Mouse (Mus musculus): Measurements from ENCODE around the gene Slc7a1. TPM values are rescaled to one million over a fixed set of nuclear protein-coding genes. Genes with fewer than 3 reads are reported as not detected.

The Slc7a1 gene
- polyA plus RNA-seq, 1 experiment from 2014 or later = 39.0 TPM

- ATAC-seq = no peak
- H3K9ac ChIP-seq (ENCODE audit: low read depth, low read length) = no peak overlapping the region
- H3K4me1 ChIP-seq (ENCODE audit: control insufficient read depth, insufficient read depth, low read depth, low read length) = peaks cover 5% of the 10 kb centered on the region; the same call in 1 of the 2 replicates
- no peak overlapping the region for H3K4me2 ChIP-seq (ENCODE audit: low read length)
- no peaks in the 10 kb centered on the region for H3K36me3 ChIP-seq (ENCODE audit: control insufficient read depth, insufficient read depth, low read length)
- 66% methylated on average over 8 of the region's 8 CpGs for WGBS
- H3K27ac ChIP-seq (ENCODE audit: low read depth, low read length) = no peak overlapping the region
- no peak overlapping the region for H3K4me3 ChIP-seq (ENCODE audit: low read length)
- no peaks in the 10 kb centered on the region for H3K27me3 ChIP-seq (replicated peaks; ENCODE audit: control insufficient read depth, insufficient read depth, low read length)
- H3K9me3 ChIP-seq (ENCODE audit: control insufficient read depth, low read length) = no peaks in the 10 kb centered on the region
Observed at GRCm38 (mm10) chr5:148354536-148354935, 45.2 kb downstream of the Slc7a1 start.

GRCm38 (mm10) chr5:148353429-148353828 is 46.3 kb downstream of the Slc7a1 start:
- Histone ChIP-seq H3K36me3 (ENCODE audit: control insufficient read depth, insufficient read depth, low read length) (no peaks in the 10 kb centered on the region), H3K27ac (ENCODE audit: low read depth, low read length) (no peak overlapping the region), H3K27me3 (replicated peaks; ENCODE audit: control insufficient read depth, insufficient read depth, low read length) (no peaks in the 10 kb centered on the region), H3K9me3 (ENCODE audit: control insufficient read depth, low read length) (no peaks in the 10 kb centered on the region), H3K9ac (ENCODE audit: low read depth, low read length) (no peak overlapping the region), H3K4me3 (ENCODE audit: low read length) (no peak overlapping the region), H3K4me2 (ENCODE audit: low read length) (no peak overlapping the region), H3K4me1 (ENCODE audit: control insufficient read depth, insufficient read depth, low read depth, low read length) (peaks cover 8% of the 10 kb centered on the region)
- 79% methylated on average over 16 of the region's 16 CpGs for WGBS
- ATAC-seq = no peak

- WGBS = 62% methylated on average over 15 of the region's 15 CpGs
- Histone ChIP-seq H3K4me3 (ENCODE audit: low read length) (no peak overlapping the region), H3K36me3 (ENCODE audit: control insufficient read depth, insufficient read depth, low read length) (0 out of 2 replicates have a peak, but pooled peaks cover 2% of the 10 kb centered on the region), H3K27me3 (replicated peaks; ENCODE audit: control insufficient read depth, insufficient read depth, low read length) (no peaks in the 10 kb centered on the region), H3K9me3 (ENCODE audit: control insufficient read depth, low read length) (no peaks in the 10 kb centered on the region), H3K4me1 (ENCODE audit: control insufficient read depth, insufficient read depth, low read depth, low read length) (peaks cover 8% of the 10 kb centered on the region), H3K4me2 (ENCODE audit: low read length) (no peak overlapping the region), H3K9ac (ENCODE audit: low read depth, low read length) (no peak overlapping the region), H3K27ac (ENCODE audit: low read depth, low read length) (peak overlapping the region; percentile 2; the same call in 1 of the 2 replicates)
- ATAC-seq = peak; percentile 54
Observed at GRCm38 (mm10) chr5:148349327-148350011, 50.2 kb downstream of the Slc7a1 start.

GRCm38 (mm10) chr5:148348153-148348552 is 51.6 kb downstream of the Slc7a1 start:
- ATAC-seq = no peak; the same call in 1 of the 2 replicates

GRCm38 (mm10) chr5:148346543-148346942 is 53.2 kb downstream of the Slc7a1 start:
- ATAC-seq = no peak
- H3K27me3 ChIP-seq (replicated peaks; ENCODE audit: control insufficient read depth, insufficient read depth, low read length) = no peaks in the 10 kb centered on the region
- WGBS = 81% methylated on average over 8 of the region's 8 CpGs
- no peak overlapping the region for H3K9ac ChIP-seq (ENCODE audit: low read depth, low read length)
- peaks cover 12% of the 10 kb centered on the region for H3K4me1 ChIP-seq (ENCODE audit: control insufficient read depth, insufficient read depth, low read depth, low read length)
- H3K36me3 ChIP-seq (ENCODE audit: control insufficient read depth, insufficient read depth, low read length) = 0 out of 2 replicates have a peak, but pooled peaks cover 2% of the 10 kb centered on the region
- H3K9me3 ChIP-seq (ENCODE audit: control insufficient read depth, low read length) = no peaks in the 10 kb centered on the region
- no peak overlapping the region for H3K4me2 ChIP-seq (ENCODE audit: low read length)
- no peak overlapping the region for H3K27ac ChIP-seq (ENCODE audit: low read depth, low read length)
- H3K4me3 ChIP-seq (ENCODE audit: low read length) = no peak overlapping the region

More at GRCm38 (mm10) chr5:148348153-148348552, 51.6 kb downstream of the Slc7a1 start:
- no peaks in the 10 kb centered on the region for H3K27me3 ChIP-seq (replicated peaks; ENCODE audit: control insufficient read depth, insufficient read depth, low read length)
- no peak overlapping the region for H3K4me2 ChIP-seq (ENCODE audit: low read length)
- H3K4me1 ChIP-seq (ENCODE audit: control insufficient read depth, insufficient read depth, low read depth, low read length) = peaks cover 8% of the 10 kb centered on the region
- no peaks in the 10 kb centered on the region for H3K9me3 ChIP-seq (ENCODE audit: control insufficient read depth, low read length)
- 63% methylated on average over 8 of the region's 8 CpGs for WGBS
- H3K27ac ChIP-seq (ENCODE audit: low read depth, low read length) = no peak overlapping the region
- H3K36me3 ChIP-seq (ENCODE audit: control insufficient read depth, insufficient read depth, low read length) = 0 out of 2 replicates have a peak, but pooled peaks cover 2% of the 10 kb centered on the region
- H3K9ac ChIP-seq (ENCODE audit: low read depth, low read length) = no peak overlapping the region
- H3K4me3 ChIP-seq (ENCODE audit: low read length) = no peak overlapping the region

GRCm38 (mm10) chr5:148344374-148344773 is 55.3 kb downstream of the Slc7a1 start:
- Histone ChIP-seq H3K36me3 (ENCODE audit: control insufficient read depth, insufficient read depth, low read length) (0 out of 2 replicates have a peak, but pooled peaks cover 2% of the 10 kb centered on the region), H3K4me1 (ENCODE audit: control insufficient read depth, insufficient read depth, low read depth, low read length) (peaks cover 7% of the 10 kb centered on the region), H3K27ac (ENCODE audit: low read depth, low read length) (no peak overlapping the region), H3K9me3 (ENCODE audit: control insufficient read depth, low read length) (no peaks in the 10 kb centered on the region), H3K9ac (ENCODE audit: low read depth, low read length) (no peak overlapping the region), H3K27me3 (replicated peaks; ENCODE audit: control insufficient read depth, insufficient read depth, low read length) (no peaks in the 10 kb centered on the region), H3K4me2 (ENCODE audit: low read length) (no peak overlapping the region), H3K4me3 (ENCODE audit: low read length) (no peak overlapping the region)
- 86% methylated on average over 5 of the region's 5 CpGs for WGBS
- ATAC-seq = no peak

GRCm38 (mm10) chr5:148342061-148342741 is 57.5 kb downstream of the Slc7a1 start:
- Histone ChIP-seq H3K27me3 (replicated peaks; ENCODE audit: control insufficient read depth, insufficient read depth, low read length) (no peaks in the 10 kb centered on the region), H3K4me1 (ENCODE audit: control insufficient read depth, insufficient read depth, low read depth, low read length) (peaks cover 4% of the 10 kb centered on the region), H3K9me3 (ENCODE audit: control insufficient read depth, low read length) (no peaks in the 10 kb centered on the region), H3K36me3 (ENCODE audit: control insufficient read depth, insufficient read depth, low read length) (0 out of 2 replicates have a peak, but pooled peaks cover 2% of the 10 kb centered on the region), H3K4me3 (ENCODE audit: low read length) (peak overlapping the region; percentile 1), H3K4me2 (ENCODE audit: low read length) (peak overlapping the region; percentile 38), H3K27ac (ENCODE audit: low read depth, low read length) (peak overlapping the region; percentile 42; the same call in 1 of the 2 replicates), H3K9ac (ENCODE audit: low read depth, low read length) (peak overlapping the region; percentile 34)
- peak; percentile 79 for ATAC-seq
- 40% methylated on average over 26 of the region's 26 CpGs for WGBS

GRCm38 (mm10) chr5:148339126-148339525 is 60.6 kb downstream of the Slc7a1 start:
- Histone ChIP-seq H3K36me3 (ENCODE audit: control insufficient read depth, insufficient read depth, low read length) (no peaks in the 10 kb centered on the region; the same call in 1 of the 2 replicates), H3K4me3 (ENCODE audit: low read length) (no peak overlapping the region), H3K4me1 (ENCODE audit: control insufficient read depth, insufficient read depth, low read depth, low read length) (peaks cover 4% of the 10 kb centered on the region), H3K9me3 (ENCODE audit: control insufficient read depth, low read length) (no peaks in the 10 kb centered on the region), H3K9ac (ENCODE audit: low read depth, low read length) (no peak overlapping the region), H3K27me3 (replicated peaks; ENCODE audit: control insufficient read depth, insufficient read depth, low read length) (no peaks in the 10 kb centered on the region), H3K27ac (ENCODE audit: low read depth, low read length) (no peak overlapping the region), H3K4me2 (ENCODE audit: low read length) (no peak overlapping the region)
- no peak for ATAC-seq
- 95% methylated on average over 5 of the region's 5 CpGs for WGBS

GRCm38 (mm10) chr5:148332622-148332974 is 67.1 kb downstream of the Slc7a1 start:
- 29% methylated on average over 8 of the region's 8 CpGs for WGBS
- no peak overlapping the region; the same call in 1 of the 2 replicates for H3K27ac ChIP-seq (ENCODE audit: low read depth, low read length)
- H3K4me2 ChIP-seq (ENCODE audit: low read length) = no peak overlapping the region
- H3K4me1 ChIP-seq (ENCODE audit: control insufficient read depth, insufficient read depth, low read depth, low read length) = no peaks in the 10 kb centered on the region; the same call in 1 of the 2 replicates
- H3K9me3 ChIP-seq (ENCODE audit: control insufficient read depth, low read length) = no peaks in the 10 kb centered on the region
- peak; percentile 72 for ATAC-seq
- no peak overlapping the region for H3K9ac ChIP-seq (ENCODE audit: low read depth, low read length)
- no peak overlapping the region for H3K4me3 ChIP-seq (ENCODE audit: low read length)
- H3K36me3 ChIP-seq (ENCODE audit: control insufficient read depth, insufficient read depth, low read length) = peaks cover 2% of the 10 kb centered on the region; the same call in 1 of the 2 replicates
- no peaks in the 10 kb centered on the region for H3K27me3 ChIP-seq (replicated peaks; ENCODE audit: control insufficient read depth, insufficient read depth, low read length)

Data from hindbrain, embryonic 16.5 days (tissue).